8 mouse cellular contexts compared by ENCODE assay signal in genomic region chr7:80186021-80186420, GRCm38 (mm10). TPM values are rescaled to one million over a fixed set of nuclear protein-coding genes. Genes with fewer than 3 reads are reported as not detected.
DNase-seq lines count a peak whose midpoint lies in the region; ATAC-seq and TF ChIP-seq lines count a peak whose summit lies in the region.

No protein-coding gene starts in this region.

- peak; percentile 39 for DNase-seq in cerebellum, adult 9-10 months
- DNase-seq in cerebellum, postnatal 4 days (ENCODE audit: low spot score in 2 of 2): no peak
- peak; percentile 50 for DNase-seq in brain, embryonic 14.5 days (ENCODE audit: low read depth)
- peak; percentile 15 to 28 for DNase-seq in gastrocnemius, postnatal 36 days
- peak; percentile 86 for DNase-seq in kidney, adult 18-20 months
- DNase-seq in midbrain, embryonic 10.5 days (ENCODE audit: low spot score): no peak
- no peak for DNase-seq in urinary bladder, postnatal 25 days (ENCODE audit: low spot score)

- H3K4me3 ChIP-seq in midbrain, embryonic 10.5 days: peak overlapping the region; percentile 61

- peak overlapping the region; percentile 96 for H3K27ac ChIP-seq in midbrain, embryonic 10.5 days (replicated peaks)

- ATAC-seq in activated CD4-positive, CD25-positive, alpha-beta regulatory T cell, adult 4 months: no peak

- no peaks in the 10 kb centered on the region for H3K9me3 ChIP-seq in midbrain, embryonic 10.5 days (replicated peaks)

- intact Hi-C loops in gastrocnemius, postnatal 36 days (cut with DNase I): no loop called here

- H3K4me1 ChIP-seq in midbrain, embryonic 10.5 days: peaks cover 57% of the 10 kb centered on the region

- no peak for TF ChIP-seq CTCF in brain, embryonic 14.5 days (IDR thresholded peaks at IDR 0.05; ENCODE audit: borderline replicate concordance, extremely low read depth, insufficient read depth, insufficient read length)

- no peaks in the 10 kb centered on the region for H3K36me3 ChIP-seq in midbrain, embryonic 10.5 days

- H3K27me3 ChIP-seq in midbrain, embryonic 10.5 days (ENCODE audit: low read depth, poor library complexity, severe bottlenecking): peaks cover 26% of the 10 kb centered on the region

- no peak for TF ChIP-seq POLR2A in brain, embryonic 14.5 days (IDR thresholded peaks at IDR 0.05; ENCODE audit: borderline replicate concordance, extremely low read depth, insufficient read depth, insufficient read length, poor library complexity, severe bottlenecking)

- 13% methylated on average over 8 of the region's 8 CpGs for WGBS in midbrain, embryonic 10.5 days

RNA-seq across cellular contexts. Expression of gene Sema4b, which starts 0.6 kb away (rescaled TPM):
- polyA plus RNA-seq in brain, embryonic 14.5 days (2012; rRNA removed): 14.7 and 23.6 TPM in 2 replicates
- total RNA-seq in gastrocnemius, postnatal 36 days (2021): 1 to 10 TPM; 1.6 TPM
- polyA plus RNA-seq in midbrain, embryonic 10.5 days (2016; fragmentation: Nextera tagmentation; extraction: Ambion mirVana): 12.6 and 16.5 TPM in 2 replicates
- polyA plus RNA-seq in activated CD4-positive, CD25-positive, alpha-beta regulatory T cell, adult 4 months (2017; shearing (Covaris generic)): 10 to 100 TPM; 16.5 to 26.1 TPM

RNA-seq across cellular contexts. Expression of gene Cib1, which starts 46.6 kb away (rescaled TPM):
- 25.7 and 31.1 TPM in 2 replicates for polyA plus RNA-seq in brain, embryonic 14.5 days (2012; rRNA removed)
- 1 to 10 TPM; 4.9 to 8.2 TPM for total RNA-seq in gastrocnemius, postnatal 36 days (2021)
- polyA plus RNA-seq in midbrain, embryonic 10.5 days (2016; fragmentation: Nextera tagmentation; extraction: Ambion mirVana): 63.3 and 77.6 TPM in 2 replicates
- polyA plus RNA-seq in activated CD4-positive, CD25-positive, alpha-beta regulatory T cell, adult 4 months (2017; shearing (Covaris generic)): 100 to 1,000 TPM; 120 to 148 TPM

RNA-seq across cellular contexts. Expression of gene Gdpgp1, which starts 46.6 kb away (rescaled TPM):
- 2.3 and 3.4 TPM in 2 replicates for polyA plus RNA-seq in brain, embryonic 14.5 days (2012; rRNA removed)
- under 1 TPM; 0.69 to 0.79 TPM for total RNA-seq in gastrocnemius, postnatal 36 days (2021)
- 5.6 and 6.3 TPM in 2 replicates for polyA plus RNA-seq in midbrain, embryonic 10.5 days (2016; fragmentation: Nextera tagmentation; extraction: Ambion mirVana)
- 1 to 10 TPM; 5.5 to 9.4 TPM for polyA plus RNA-seq in activated CD4-positive, CD25-positive, alpha-beta regulatory T cell, adult 4 months (2017; shearing (Covaris generic))

Comparison
In these comparisons a context has a peak if more than half of its experiments do, and no peak if none do; other contexts are left out.
1. DNase-seq: peak in cerebellum, adult 9-10 months (single experiment), brain, embryonic 14.5 days (single experiment), gastrocnemius, postnatal 36 days (2 of 2) and kidney, adult 18-20 months (single experiment); none in cerebellum, postnatal 4 days (0 of 2), midbrain, embryonic 10.5 days (single experiment) and urinary bladder, postnatal 25 days (single experiment).